Mouse (Mus musculus) testis, adult 2 months (tissue): ENCODE data around the gene Col4a3bp.

ENCODE experiments used
- CTCF ChIP-seq: fragments of 200-500 bp; IDR thresholded peaks from 2 replicates; pipeline ENCODE4 v1.5.1; 2012; ENCODE audit warnings: low read depth, mild to moderate bottlenecking, inconsistent platforms, low read length, moderate library complexity; ENCODE audit not compliant: control insufficient read depth, insufficient read depth, insufficient replicate concordance
- POLR2A ChIP-seq: fragments of 200-500 bp; IDR thresholded peaks from 2 replicates; pipeline ENCODE4 v1.6.1; 2012; ENCODE audit warnings: low read depth, mild to moderate bottlenecking, inconsistent platforms, low read length, moderate library complexity; ENCODE audit not compliant: control insufficient read depth

- TF ChIP-seq CTCF (no peak), POLR2A (peak; percentile 92)
Observed at GRCm38 (mm10) chr13:96542081-96542889, at the start of gene Col4a3bp, which contains the start of gene Polk.
